Mouse (Mus musculus) left cerebral cortex, postnatal 4 days (tissue): ENCODE data around the gene Zfp607b. TPM values are rescaled to one million over a fixed set of nuclear protein-coding genes. Genes with fewer than 3 reads are reported as not detected.

ENCODE experiments used
- DNase-seq: peaks from one replicate; pipeline ENCODE4 v3.0.0-alpha.2; 2022
- intact Hi-C: fragments of 180-260 bp; cut with DNase I; formaldehyde crosslinking; loops from one replicate; pipeline ENCODE4 v1.15.1; 2025
- total RNA-seq, 2 experiments: library from RNA; stranded (reverse); gene quantifications; 2 replicates each; pipeline ENCODE4 v1.2.3; 2021

Gene Zfp607b
- total RNA-seq = 10 to 100 TPM; 10.1 to 11.4 TPM

DNA sequence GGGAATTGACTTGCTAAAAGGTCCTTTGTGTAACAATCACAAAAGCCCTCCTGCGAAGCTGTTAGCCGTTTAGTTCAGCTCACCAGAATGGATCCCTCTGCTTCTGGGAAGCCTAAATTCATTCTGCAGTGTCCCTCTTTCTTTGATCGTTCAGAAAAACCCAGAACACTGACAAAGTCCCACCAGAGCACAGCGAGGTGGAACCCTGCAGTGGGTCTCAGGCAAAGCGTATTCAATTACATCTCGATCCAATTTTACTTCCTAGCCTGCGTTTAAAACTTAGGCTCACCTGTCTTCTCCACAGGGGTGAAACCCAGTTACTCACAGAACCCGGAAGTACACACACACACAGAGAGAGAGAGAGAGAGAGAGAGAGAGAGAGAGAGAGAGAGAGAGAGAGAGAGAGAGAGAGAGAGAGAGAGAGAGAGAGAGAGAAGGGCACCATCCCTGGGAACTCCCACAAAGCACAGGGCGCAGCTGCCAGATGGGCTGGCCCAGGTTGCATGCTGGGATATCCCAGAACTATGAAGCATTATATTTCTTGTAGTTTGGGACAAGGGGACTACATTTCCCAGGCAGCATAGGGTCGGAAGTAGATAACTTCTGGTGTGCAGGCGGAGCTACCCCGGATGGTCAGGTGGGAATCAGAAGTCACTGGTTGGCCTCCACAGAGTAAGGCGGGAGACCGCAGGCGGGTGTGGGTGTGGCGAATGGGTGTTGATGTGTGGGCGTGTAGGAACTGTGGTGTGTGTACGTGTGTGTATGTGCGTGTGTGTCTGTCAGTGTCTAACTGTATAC lies at the start of gene Zfp607b:
Zfp607b (plus strand) TSS at position 526 of the 798 bp plus-strand sequence.
- intact Hi-C loops = no loop called here
- DNase-seq = peak; percentile 89

DNA sequence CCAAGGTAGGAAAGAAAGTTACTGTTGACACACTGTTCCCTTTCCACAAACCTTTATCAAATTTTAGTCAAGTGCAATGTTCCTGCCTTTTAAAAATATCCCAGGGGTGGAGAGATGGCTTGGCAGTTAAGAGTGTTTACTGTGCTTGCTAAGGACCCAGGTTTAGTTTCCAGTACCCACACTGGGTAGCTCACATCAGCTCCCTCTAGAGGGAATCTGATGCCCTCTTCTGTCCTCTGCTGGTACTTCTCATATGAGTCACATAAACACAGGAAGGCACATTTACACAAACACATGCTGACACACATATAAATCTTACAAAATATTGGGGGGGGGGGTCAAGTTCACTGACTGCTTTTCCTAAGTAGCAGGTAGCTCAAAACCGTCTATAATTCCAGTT lies 44.7 kb upstream of the Zfp607b start:
- no peak for DNase-seq
- intact Hi-C loops = no loop called here

DNA sequence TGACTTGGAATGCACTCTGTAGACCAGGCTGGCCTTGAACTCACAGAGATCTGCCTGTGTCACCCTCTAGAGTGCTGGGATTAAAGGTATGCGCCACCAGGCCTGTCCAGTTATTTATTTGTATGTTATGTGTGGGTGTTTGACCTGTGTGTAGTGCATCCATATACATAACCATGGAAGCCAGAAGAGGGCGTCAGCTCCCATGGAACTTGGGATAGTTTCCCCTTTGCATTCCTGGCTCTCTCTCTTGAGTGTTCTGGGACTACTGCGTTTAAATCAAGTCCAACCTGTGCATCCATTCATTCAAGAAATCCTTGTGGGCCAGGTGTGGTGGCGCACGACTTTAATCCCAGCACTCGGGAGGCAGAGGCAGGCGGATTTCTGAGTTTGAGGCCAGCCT lies 42.6 kb upstream of the Zfp607b start:
- intact Hi-C loops = no loop called here
- DNase-seq = no peak

DNA sequence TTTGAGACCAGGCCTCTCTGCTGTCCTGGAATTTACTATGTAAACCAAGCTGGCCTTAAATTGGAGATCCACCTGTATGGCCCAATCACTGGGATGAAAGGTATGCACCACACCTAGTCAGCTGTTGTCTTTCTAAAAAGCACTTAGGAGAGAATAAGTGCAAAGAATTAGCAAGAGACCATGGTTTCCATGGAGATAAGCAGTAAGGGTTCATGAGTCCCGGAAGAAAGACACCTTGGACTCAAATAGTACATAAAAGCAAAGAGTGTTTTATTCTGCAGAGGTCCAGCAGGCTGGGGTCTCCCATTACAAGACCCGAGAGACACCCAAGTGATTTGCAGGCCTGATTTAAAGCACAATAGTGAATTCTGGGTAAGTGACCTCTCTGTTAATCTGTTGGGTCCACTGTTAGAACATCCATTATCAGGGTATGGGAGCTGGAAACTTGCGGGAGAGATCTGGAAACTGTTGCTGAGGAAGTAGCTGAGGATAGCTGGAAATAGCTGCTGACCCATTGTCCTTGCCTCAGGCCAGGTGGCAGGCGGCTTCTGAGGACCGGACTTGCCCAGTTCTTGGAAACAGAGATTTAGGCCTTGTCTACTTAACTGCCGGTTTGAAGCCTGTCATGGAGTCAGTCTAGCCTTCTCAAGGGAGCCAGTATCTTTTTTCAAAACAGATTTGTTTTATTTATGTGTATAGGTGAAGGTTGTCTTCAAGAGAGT lies 41.7 kb upstream of the Zfp607b start:
- intact Hi-C loops = no loop called here
- no peak for DNase-seq

DNA sequence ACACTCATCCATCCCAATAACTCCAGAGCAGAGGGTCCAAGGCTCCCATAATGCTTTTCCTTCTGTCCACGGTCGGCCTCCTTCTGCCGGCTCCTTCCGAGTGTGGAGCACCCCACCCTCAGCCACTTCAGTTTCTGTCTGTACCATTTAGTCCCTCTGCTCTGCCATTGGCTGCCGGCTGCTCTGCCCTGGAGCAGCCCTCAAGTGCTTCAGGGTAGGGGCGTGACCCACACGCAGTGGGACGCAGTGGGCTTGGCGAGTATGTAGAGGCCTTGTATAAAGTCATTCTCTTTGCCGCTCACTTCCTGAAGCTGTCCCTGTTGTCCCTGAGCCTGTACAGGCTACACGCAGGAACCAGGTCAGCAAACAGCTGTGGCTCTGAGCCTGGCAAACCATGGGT lies 39.4 kb upstream of the Zfp607b start:
- intact Hi-C loops = no loop called here
- no peak for DNase-seq

DNA sequence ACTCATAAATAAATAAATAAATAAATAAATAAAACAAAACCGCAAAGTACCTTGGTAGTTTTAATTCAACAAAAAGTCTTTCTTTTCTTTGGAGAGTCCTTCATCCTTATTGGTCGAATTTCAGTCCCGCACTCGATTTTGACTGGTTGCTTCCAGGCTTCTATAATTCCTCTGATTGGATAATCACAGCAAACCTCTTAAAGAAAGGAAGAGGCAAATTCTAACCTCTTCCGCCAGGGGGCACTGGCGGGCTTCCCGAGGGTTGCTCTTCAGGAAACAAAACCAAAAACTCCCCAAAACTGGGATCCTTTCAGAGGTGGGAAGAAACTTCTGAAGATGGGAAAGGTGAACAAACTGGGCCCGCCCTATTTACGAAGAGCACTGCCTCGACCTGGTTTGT lies 38.2 kb upstream of the Zfp607b start:
- intact Hi-C loops = no loop called here
- peak; percentile 87 for DNase-seq

DNA sequence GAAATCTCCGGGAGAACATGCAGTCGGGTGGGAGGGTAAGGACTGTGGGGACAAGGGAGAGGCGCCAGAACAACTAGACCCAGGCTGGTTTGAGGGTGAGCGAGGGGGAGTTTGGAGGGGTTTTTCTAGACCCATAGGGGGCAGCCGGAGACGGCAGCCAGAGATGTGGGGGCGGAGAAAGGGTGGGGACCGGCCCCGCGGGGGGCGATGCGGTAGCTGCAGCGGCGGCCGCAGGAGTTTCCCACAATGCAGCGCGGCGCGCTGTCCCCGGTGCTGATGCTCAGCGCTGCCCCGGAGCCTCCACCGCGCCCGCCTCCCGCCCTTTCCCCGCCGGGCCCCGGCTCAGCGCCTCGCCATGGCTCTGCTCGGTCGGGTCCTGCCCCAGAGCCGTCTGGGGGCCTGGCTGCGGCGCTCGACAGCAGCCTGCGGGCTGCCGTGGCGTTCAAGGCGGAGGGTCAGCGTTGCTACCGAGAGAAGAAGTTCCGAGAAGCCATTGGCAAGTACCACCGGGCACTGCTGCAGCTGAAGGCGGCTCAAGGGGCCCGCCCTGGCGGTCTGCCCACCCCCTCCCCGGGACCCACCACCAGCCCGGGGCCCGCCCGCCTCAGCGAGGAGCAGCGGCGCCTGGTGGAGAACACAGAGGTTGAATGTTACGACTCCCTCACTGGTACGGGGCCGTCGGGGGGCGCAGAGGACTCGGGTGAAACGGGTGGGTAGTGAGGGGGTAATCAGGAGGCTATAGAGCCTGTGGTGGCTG lies 35.3 kb upstream of the Zfp607b start, which contains the start of gene Ttc9b:
Ttc9b (plus strand) TSS at position 235 of the 757 bp plus-strand sequence.
- DNase-seq = peak; percentile 87
- intact Hi-C loops = no loop called here

DNA sequence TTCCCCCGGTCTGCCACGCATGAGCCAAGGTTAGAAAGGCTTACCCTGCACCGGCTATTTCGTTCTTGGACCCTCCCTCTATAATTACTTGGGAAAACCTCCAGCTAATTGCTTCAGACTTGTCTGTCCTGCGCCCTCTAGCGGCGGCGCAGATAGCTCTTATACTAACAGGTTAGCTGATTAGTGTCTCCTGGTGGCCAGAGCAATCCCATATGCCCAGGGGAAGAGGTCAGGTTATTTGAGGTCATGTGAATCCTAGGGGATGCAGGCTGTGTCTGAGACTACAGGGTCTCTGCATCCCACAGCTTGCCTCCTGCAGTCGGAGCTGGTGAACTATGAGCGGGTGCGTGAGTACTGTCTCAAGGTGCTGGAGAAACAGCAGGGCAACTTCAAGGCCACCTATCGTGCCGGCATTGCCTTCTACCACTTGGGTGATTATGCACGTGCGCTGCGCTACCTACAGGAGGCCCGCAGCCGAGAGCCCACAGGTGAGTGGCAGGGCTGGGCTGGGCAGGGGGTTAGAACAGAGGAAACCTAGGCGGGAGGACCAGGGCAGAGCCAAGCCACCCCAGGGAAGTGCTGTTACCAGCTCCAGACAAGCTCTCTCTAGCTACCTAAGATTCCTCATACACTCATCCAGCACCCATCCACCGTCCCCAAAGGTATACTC lies 34.4 kb upstream of the Zfp607b start:
- DNase-seq = peak; percentile 57
- intact Hi-C loops = no loop called here

DNA sequence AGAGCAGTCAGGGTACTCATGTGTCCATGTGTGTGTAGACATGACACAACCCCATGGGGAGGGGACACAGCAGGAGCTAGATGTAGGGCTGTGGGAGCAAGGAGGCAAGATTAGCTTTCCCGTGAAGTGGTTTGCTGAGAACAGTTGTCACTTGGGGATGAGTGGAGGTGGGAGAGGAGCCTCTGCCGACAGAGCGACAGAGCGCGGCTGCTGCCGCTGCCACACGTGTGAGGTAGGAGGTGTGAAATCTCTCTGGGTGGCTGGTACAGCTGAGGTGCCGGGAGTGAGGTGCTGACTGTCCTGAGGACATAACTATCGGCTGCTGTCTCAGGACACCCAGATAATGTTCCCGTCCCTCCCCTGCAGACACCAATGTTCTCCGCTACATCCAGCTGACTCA lies 33.6 kb upstream of the Zfp607b start:
- intact Hi-C loops = no loop called here

DNA sequence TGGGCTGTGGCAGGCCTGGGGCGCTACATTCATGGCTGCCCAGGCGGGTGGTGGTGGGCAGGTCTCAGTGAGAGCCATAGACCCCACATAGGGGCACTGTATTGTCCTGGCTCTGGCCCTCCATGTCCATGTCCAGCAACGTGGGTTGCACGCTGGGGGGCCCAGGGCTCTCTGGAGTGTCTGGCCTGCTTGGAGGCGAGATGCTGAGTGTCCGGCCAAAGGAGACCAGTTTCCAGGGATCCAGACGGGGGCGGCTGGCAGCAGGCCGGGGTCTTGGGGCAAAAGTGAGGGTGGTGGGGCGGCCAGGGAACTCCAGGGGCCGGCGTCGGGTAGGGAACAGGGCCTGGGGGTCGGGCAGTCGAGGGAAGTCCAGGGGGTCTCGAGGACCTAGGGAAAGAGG lies 32.5 kb upstream of the Zfp607b start:
- no peak for DNase-seq
- intact Hi-C loops = no loop called here

More for the DNA sequence above, 33.6 kb upstream of the Zfp607b start:
- DNase-seq = no peak

DNA sequence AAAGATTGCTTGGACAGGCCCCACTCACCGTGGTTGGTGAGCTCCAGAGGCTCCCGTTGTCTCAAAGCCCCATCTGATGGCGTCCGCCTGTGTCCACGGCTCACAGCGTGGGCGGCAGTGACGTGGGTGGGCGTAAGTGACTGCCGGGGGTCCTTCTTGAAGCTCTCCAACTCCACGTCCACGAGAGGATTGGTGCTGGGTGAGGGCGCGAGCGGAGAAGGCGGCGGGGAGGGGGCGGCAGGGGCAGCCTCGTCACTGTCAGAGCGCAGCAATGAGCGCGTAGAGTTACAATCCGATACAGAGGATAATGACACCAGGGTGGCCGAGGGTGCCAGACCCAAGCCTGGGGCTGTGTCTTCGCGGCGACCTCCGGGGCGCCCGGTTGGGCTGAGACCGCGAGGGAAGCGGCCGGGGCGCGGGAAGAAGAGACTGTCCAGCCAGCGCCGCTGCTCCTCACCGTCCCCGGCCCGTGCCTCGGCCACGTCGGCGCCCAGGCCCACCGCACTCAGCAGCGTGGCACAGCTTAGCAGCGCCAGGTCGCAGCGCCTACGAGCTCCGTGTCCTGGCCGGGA lies 31.2 kb upstream of the Zfp607b start:
- no peak for DNase-seq
- intact Hi-C loops = no loop called here

DNA sequence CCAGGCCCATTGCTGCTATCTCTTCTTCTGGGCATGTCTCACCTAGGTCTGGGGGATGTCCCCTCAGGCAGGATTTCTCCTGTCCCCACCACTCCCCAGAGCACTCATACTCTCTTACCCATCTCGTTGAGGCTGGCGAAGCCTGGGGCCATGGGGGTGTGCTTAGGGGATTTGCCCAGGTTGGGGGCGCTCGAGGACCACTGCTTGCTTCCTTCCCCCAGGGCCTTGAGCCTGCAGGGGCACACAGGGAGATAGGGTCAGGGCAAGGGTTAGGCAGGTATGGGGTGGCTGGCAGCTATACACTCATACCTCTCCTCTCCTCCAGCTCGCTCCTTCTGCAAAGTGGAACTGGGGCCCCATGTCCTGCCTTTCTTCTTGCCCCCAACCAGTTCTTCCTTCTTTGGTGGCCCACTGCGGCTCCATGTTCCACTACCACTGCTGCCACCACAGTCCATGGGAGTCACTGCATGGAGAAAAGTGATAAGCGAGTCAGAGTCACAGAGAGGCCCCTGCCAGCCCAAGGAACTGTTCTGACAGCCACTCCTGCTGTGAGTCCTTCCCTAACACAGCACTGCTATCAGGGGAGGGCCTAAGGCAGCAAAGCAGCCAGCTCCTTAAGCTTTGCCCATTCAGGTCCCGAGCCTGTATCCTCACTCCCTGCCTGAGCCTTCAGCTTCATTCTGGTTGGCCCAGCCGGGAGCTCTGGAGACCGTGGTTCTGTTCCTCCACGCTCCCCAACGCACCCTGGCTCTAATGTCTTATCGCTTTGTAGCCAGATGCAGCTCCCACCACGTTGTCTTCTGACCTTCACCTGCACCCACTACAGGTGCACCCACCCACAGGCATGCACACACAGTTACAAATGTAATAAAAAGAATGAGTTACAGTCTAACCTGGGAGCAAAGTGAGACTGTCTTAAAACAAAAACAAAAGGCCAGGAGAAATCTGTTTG lies 30.2 kb upstream of the Zfp607b start:
- intact Hi-C loops = no loop called here
- DNase-seq = no peak

DNA sequence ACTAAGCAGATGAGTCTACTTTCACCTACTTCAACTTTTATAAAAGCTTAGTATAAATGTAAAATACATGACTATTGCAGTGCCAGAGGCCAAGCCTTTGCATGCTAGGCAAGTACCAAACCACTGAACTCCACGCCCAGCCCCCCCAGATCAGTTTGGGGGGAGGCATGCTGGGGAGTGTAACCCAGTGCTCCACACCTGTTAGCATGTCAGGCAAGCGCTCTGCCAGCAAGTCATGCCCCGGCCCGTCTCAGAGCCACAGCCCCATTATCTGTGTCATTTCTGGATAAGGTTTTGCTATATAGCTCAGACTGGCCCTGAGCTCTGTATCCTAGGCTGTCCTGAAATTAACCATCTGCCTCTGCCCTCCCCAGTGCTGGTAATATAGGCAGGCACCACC lies 27.1 kb upstream of the Zfp607b start:
- intact Hi-C loops = no loop called here
- DNase-seq = no peak

DNA sequence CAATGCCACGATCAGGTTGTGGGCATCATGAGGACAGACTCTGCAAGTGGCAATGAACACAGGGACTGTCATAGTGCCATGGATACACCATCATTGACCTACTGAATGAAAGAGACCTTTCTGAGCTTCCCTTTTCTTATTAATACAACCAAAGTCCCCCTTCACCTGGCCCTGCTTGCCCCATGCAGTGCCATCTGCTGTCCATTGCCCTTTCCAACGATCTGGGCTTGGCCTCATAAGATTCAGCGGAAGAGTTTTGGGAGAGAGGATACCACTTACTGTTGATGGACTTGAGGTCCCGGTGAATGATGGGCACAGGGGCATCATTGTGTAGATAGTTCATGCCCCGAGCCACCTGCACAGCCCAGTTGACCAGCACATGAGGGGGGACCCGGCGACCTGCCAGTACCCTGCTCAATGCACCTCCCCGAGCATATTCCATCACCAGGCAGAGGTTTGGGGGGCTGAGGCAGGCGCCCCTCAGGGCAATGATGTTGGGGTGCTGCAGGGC lies 16.0 kb upstream of the Zfp607b start:
- intact Hi-C loops = no loop called here
- peak; percentile 29 for DNase-seq

DNA sequence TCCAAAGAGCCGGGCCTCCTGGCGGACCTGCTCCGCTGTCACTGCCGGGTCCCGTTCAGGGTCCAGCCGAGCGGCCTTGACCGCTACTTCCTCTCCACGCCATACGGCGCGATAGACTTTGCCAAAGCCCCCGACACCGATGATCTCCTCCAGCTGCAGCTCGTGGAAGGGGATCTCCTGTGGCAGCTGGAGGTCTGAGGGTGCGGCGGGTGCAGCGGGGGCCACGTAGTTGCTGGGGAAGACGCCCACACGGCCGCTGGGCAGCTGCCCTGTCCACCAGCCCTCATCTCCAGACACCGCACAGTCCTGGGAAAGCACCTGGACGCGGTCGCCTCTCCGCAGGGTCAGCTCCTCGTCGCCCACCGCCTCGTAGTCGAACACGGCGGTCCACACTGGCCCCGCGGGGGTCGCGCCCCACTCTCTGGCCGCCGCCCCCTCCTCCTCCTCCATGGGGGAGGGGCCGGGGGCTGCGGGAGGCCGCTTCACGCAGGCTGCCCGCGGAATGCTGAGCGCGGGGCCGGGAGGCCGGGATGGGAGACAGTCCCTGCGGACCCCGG lies 15.5 kb upstream of the Zfp607b start:
- peak; percentile 43 for DNase-seq
- intact Hi-C loops = no loop called here

DNA sequence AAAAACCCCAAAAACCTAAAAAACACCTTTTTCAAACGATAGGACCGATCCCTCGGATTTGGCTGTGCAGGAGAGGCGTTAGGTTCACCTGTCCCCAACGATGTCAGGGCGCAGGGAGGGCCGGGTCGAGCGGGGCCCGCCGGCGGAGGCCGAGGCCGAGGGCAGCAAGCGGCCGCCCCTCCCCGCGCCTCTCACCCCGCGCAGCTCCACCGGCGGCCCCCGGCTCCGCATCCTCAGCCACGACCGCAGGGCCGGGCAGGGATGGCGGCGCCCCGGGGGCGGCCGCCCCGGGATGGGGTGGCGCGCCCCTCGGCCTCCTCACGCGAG lies 15.0 kb upstream of the Zfp607b start:
- intact Hi-C loops = no loop called here
- no peak for DNase-seq

DNA sequence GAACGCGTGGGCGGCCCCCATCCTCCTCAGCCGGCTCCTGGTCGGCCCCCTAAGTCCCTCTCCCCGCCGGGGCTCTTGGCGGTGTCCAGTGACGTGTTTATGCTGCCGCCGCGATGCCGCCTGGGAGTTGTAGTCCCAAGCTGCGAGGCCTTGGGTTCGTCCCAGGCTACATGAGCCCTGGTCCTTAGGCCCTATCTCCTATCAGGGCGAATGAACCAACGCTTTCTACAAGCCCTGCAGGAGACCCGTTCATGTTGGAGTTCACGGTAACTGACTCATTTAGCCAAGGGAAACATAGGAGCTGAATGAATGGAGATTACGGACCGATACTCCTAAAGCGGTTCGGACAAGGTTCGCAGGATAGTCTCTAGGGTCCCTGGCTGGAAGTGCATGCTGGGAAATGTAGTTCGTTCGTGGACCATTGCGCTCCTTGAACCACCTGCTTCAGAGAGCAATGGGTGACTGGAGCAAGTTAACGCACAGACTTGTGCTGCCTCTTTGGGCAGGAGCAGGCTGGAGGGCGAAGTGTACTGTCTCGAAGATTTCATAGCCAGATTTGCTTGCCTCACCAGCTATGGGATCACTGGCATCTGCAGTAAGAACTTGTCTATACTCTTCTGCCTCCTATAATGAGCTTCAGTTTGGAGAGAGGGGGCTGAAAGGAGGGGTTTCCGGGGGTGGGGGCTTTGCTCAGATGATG lies 14.5 kb upstream of the Zfp607b start, which contains the start of gene Map3k10:
Map3k10 (minus strand) TSS at position 77 of the 700 bp plus-strand sequence.
- intact Hi-C loops = no loop called here
- DNase-seq = peak; percentile 95

DNA sequence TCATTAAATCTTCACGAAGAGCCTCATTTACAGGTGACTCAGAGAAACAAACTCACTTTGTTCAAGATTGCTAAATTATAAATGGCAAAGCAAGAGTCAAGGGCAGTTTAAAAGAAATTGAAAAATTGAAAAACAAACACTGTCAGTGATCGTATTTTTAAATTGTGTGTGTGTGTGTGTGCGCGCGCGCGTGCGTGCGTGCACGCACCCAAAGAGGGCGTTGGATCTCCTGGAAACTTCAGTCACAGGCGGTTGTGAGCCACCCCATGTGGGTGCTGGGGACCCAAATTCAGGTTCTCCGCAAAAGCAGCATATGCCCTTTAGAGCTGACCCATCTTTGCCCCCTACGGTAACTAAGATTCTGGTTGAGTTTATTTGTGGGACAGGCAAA lies 13.9 kb upstream of the Zfp607b start:
- DNase-seq = no peak
- intact Hi-C loops = no loop called here
